Mouse (Mus musculus): Measurements from ENCODE around the gene Tmem258. TPM values are rescaled to one million over a fixed set of nuclear protein-coding genes. Genes with fewer than 3 reads are reported as not detected.
"Not testable (repeated sequence)": the region's sequence is repeated elsewhere in the genome, so short reads cannot be mapped to it uniquely, and the experiment has no call there.

Gene Tmem258
- 466 and 467 TPM in 2 replicates for polyA plus RNA-seq (2015; fragmentation: Nextera tagmentation; extraction: Ambion mirVana)

DNA sequence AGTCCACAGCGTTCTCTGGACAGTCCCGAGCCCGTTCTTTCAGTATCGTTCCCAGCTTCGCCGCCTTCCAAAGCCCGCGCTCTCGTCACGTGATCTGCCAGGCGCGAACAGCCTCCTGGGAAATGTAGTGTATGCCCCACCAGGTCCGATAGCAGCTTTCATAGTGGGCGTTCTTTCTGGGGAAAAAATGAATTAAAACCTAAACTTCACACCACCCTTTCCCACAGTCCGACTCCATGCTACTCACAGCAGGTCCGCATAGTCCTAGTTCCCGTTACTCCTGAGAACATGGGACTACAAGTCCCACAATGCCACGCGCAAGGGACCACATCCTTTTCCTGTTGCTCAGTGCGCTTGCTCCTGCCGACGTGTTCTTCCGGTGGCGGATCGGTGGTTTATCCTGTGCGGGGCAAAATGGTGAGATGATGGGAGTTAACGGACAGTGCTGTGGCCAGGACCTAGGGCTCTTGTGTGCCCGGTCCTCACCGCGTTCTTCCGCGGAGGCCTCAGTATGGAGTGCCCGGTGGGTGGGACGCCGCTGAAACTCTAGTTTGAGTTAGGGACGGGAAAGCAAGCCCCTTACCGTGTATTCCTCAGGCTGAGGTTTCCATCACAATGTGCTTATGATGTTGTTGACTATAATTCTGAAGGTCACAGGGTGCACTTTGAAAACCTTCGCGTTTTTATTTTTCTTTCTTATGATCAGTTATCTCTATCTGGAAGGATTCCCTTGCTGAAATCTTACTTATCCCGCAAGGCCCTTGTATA, at the start of gene Tmem258, which contains the start of gene Fen1:
TSS of gene Tmem258 (plus strand) at position 167 of the 768 bp plus-strand sequence.
TSS of gene Fen1 (minus strand) at position 322 of the 768 bp plus-strand sequence.
- Histone ChIP-seq H3K9me3 (ENCODE audit: control insufficient read depth, low read length) (no peaks in the 10 kb centered on the region), H3K4me1 (ENCODE audit: control insufficient read depth, insufficient read depth, low read length) (peaks cover 6% of the 10 kb centered on the region), H3K9ac (ENCODE audit: low read depth, low read length) (peak within 1 kb of the TSS; percentile 88), H3K27ac (ENCODE audit: low read length) (peak within 1 kb of the TSS; percentile 90), H3K27me3 (replicated peaks; ENCODE audit: control insufficient read depth, insufficient read depth, low read length) (no peaks in the 10 kb centered on the region), H3K4me3 (ENCODE audit: low read length) (peak within 1 kb of the TSS; percentile 67), H3K4me2 (ENCODE audit: low read depth, low read length) (peak within 1 kb of the TSS; percentile 66), H3K36me3 (ENCODE audit: control insufficient read depth, insufficient read depth, low read length) (peaks cover 13% of the 10 kb centered on the region)
- peak; percentile 94 for ATAC-seq
- WGBS, result under 1% methylated on average over 40 of the region's 40 CpGs

DNA sequence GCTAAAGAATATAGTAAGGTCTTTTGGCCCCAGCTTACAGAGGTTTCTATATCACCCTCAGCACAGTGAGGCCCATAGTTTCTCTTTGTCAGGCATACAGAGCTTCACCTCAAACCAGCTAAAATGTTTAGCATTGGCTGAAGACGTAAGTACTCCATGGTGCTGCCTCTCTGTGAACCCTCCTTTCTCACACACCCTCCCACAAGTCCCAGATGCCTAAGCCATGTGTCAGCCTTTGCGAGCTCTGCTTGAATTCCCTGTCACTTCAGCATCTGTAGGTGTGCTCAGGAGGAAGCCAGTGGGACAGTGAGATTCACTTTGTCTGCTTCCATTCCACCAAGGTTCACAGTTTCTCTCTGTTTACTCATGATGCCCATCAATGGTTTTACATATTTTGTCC, 46.1 kb upstream of the Tmem258 start:
- no peak overlapping the region for H3K4me2 ChIP-seq (ENCODE audit: low read depth, low read length)
- no peak overlapping the region for H3K4me3 ChIP-seq (ENCODE audit: low read length)
- H3K9ac ChIP-seq (ENCODE audit: low read depth, low read length), result no peak overlapping the region
- no peaks in the 10 kb centered on the region for H3K4me1 ChIP-seq (ENCODE audit: control insufficient read depth, insufficient read depth, low read length)
- no peak overlapping the region for H3K27ac ChIP-seq (ENCODE audit: low read length)
- no peaks in the 10 kb centered on the region for H3K27me3 ChIP-seq (replicated peaks; ENCODE audit: control insufficient read depth, insufficient read depth, low read length)
- H3K36me3 ChIP-seq (ENCODE audit: control insufficient read depth, insufficient read depth, low read length), result no peaks in the 10 kb centered on the region
- no peaks in the 10 kb centered on the region for H3K9me3 ChIP-seq (ENCODE audit: control insufficient read depth, low read length)
- WGBS, result 66% methylated on average over 2 of the region's 2 CpGs
- no peak for ATAC-seq

DNA sequence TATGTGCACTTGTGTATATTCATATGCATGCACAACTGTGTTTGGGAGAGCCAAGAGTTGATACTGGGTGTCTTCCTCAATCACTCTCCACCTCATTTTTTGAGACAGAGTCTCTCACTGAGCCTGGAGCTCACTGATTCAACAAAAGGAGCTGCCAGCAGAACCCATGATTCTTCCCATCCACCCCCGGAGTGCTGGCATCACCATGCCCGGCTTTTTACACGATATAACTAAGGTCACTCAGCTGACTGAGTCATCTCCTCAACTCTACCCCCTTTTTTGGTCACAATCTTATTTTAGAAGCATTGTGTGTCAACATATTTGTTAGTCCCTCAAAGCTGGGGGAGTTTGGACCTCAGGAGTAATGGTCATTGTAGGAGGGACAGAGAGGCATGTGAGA, 39.9 kb upstream of the Tmem258 start:
- Histone ChIP-seq H3K9me3 (ENCODE audit: control insufficient read depth, low read length) (no peaks in the 10 kb centered on the region), H3K27ac (ENCODE audit: low read length) (no peak overlapping the region), H3K4me1 (ENCODE audit: control insufficient read depth, insufficient read depth, low read length) (no peaks in the 10 kb centered on the region), H3K27me3 (replicated peaks; ENCODE audit: control insufficient read depth, insufficient read depth, low read length) (no peaks in the 10 kb centered on the region), H3K4me2 (ENCODE audit: low read depth, low read length) (no peak overlapping the region), H3K9ac (ENCODE audit: low read depth, low read length) (no peak overlapping the region), H3K36me3 (ENCODE audit: control insufficient read depth, insufficient read depth, low read length) (no peaks in the 10 kb centered on the region), H3K4me3 (ENCODE audit: low read length) (no peak overlapping the region)
- 78% methylated on average over 3 of the region's 3 CpGs for WGBS
- ATAC-seq, result no peak

DNA sequence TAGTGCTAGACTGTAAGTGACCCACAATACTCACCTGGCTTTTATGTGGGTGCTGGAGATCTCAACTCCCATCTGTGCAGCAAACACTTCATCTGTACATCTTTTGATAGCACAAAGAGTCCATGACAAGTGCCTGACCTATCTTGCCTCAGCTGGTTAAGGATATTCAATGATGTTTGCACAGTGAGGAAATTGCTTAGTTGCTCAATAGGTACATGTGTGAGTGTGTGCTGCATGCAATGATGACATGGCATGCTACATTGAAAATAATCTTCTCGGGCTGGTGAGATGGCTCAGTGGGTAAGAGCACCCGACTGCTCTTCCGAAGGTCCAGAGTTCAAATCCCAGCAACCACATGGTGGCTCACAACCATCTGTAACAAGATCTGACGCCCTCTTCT, 37.9 kb upstream of the Tmem258 start:
- ATAC-seq; H3K4me2 ChIP-seq (ENCODE audit: low read depth, low read length); H3K36me3 ChIP-seq (ENCODE audit: control insufficient read depth, insufficient read depth, low read length); H3K9me3 ChIP-seq (ENCODE audit: control insufficient read depth, low read length); H3K4me1 ChIP-seq (ENCODE audit: control insufficient read depth, insufficient read depth, low read length); H3K4me3 ChIP-seq (ENCODE audit: low read length); H3K27ac ChIP-seq (ENCODE audit: low read length); H3K9ac ChIP-seq (ENCODE audit: low read depth, low read length); H3K27me3 ChIP-seq (replicated peaks; ENCODE audit: control insufficient read depth, insufficient read depth, low read length): not testable (repeated sequence)
- WGBS, result 95% methylated on average over 4 of the region's 4 CpGs

DNA sequence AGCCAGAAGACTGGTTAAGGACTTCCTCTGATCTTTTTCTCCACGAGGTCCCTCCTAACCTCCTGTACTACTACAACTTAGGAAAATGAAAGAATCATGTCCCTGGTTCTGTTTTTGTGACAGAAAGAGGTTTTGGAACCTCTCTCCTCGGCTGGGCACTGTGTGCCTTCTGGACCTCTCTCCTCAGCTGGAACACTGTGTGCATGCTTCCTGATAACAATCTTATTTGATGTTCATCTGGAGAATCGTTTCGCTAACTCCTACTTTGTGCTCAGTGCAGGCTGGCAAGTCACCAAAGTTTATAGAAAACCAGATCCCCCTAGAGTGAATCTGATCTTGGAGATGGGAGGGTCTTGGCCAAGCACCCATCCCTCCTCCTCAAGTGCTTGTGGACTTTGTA, 36.7 kb upstream of the Tmem258 start:
- no peaks in the 10 kb centered on the region for H3K27me3 ChIP-seq (replicated peaks; ENCODE audit: control insufficient read depth, insufficient read depth, low read length)
- H3K4me1 ChIP-seq (ENCODE audit: control insufficient read depth, insufficient read depth, low read length), result no peaks in the 10 kb centered on the region
- 70% methylated on average over 4 of the region's 4 CpGs for WGBS
- no peak overlapping the region for H3K4me3 ChIP-seq (ENCODE audit: low read length)
- ATAC-seq, result no peak
- no peak overlapping the region for H3K4me2 ChIP-seq (ENCODE audit: low read depth, low read length)
- no peaks in the 10 kb centered on the region for H3K36me3 ChIP-seq (ENCODE audit: control insufficient read depth, insufficient read depth, low read length)
- no peak overlapping the region for H3K27ac ChIP-seq (ENCODE audit: low read length)
- no peaks in the 10 kb centered on the region for H3K9me3 ChIP-seq (ENCODE audit: control insufficient read depth, low read length)
- no peak overlapping the region for H3K9ac ChIP-seq (ENCODE audit: low read depth, low read length)

DNA sequence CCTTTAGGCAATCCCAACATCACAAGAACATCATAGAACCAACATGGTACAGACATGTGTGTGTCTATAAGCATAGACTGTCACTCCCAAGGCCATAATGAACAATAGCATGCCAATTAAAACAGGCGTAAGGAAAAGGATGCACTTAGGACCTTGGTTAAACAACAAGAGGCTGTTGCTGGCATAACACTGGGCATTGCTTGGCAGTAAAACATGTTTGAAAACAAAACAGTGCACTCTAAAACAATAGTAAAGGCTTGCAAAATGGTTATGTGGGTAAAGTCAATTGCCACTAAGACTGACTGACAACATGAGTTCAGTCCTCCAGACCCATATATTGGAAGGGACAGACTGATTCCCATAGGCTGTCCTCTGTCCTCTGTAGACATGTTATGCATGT, 35.9 kb upstream of the Tmem258 start:
- no peak for ATAC-seq
- Histone ChIP-seq H3K27ac (ENCODE audit: low read length) (no peak overlapping the region), H3K36me3 (ENCODE audit: control insufficient read depth, insufficient read depth, low read length) (no peaks in the 10 kb centered on the region), H3K9ac (ENCODE audit: low read depth, low read length) (no peak overlapping the region), H3K4me1 (ENCODE audit: control insufficient read depth, insufficient read depth, low read length) (no peaks in the 10 kb centered on the region), H3K27me3 (replicated peaks; ENCODE audit: control insufficient read depth, insufficient read depth, low read length) (no peaks in the 10 kb centered on the region), H3K9me3 (ENCODE audit: control insufficient read depth, low read length) (no peaks in the 10 kb centered on the region), H3K4me2 (ENCODE audit: low read depth, low read length) (no peak overlapping the region), H3K4me3 (ENCODE audit: low read length) (no peak overlapping the region)
- WGBS, result 87% methylated on average over 1 of the region's 1 CpGs

DNA sequence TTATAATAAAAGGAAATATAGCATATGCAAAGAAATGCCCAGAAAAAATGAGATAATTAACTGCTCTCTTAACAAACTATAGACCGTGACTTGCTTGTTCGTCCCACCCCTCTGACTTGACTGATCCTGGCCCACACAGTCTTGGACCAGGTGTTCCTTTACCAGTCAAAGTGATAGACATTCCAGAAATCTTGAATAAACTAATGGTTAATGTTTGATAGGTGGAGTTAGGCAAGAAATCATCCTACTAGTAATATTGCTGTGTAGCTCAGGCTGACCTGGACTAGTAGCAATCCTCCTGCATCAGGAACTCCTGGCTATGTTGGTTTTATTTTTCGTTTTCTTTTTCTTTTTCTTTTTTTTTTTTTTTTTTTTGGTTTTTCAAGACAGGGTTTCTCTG, 35.4 kb upstream of the Tmem258 start:
- no peak for ATAC-seq
- no peak overlapping the region for H3K4me2 ChIP-seq (ENCODE audit: low read depth, low read length)
- no peak overlapping the region for H3K9ac ChIP-seq (ENCODE audit: low read depth, low read length)
- no peaks in the 10 kb centered on the region for H3K36me3 ChIP-seq (ENCODE audit: control insufficient read depth, insufficient read depth, low read length)
- no peaks in the 10 kb centered on the region for H3K4me1 ChIP-seq (ENCODE audit: control insufficient read depth, insufficient read depth, low read length)
- WGBS, result 82% methylated on average over 3 of the region's 3 CpGs
- no peak overlapping the region for H3K4me3 ChIP-seq (ENCODE audit: low read length)
- H3K9me3 ChIP-seq (ENCODE audit: control insufficient read depth, low read length), result no peaks in the 10 kb centered on the region
- H3K27me3 ChIP-seq (replicated peaks; ENCODE audit: control insufficient read depth, insufficient read depth, low read length), result no peaks in the 10 kb centered on the region
- H3K27ac ChIP-seq (ENCODE audit: low read length), result no peak overlapping the region

DNA sequence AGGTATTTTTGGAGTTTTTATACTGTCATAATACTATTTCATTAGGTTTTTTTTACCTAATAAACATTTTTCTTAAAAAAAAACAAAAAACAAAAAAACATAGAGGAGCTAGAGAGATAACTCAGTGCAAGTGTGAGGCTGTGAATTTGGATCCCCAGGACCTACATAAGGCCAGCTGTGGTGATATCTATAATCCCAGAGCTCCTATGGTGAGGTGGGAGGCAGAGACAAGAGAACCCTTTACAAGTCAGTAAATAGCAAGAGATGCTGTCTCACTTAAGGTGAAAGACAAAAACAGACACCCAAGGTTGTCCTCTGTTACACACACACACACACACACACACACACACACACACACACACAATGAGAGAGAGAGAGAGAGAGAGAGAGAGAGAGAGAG, 34.6 kb upstream of the Tmem258 start:
- Histone ChIP-seq H3K4me3 (ENCODE audit: low read length) (no peak overlapping the region), H3K27me3 (replicated peaks; ENCODE audit: control insufficient read depth, insufficient read depth, low read length) (no peaks in the 10 kb centered on the region), H3K9ac (ENCODE audit: low read depth, low read length) (no peak overlapping the region), H3K4me2 (ENCODE audit: low read depth, low read length) (no peak overlapping the region), H3K36me3 (ENCODE audit: control insufficient read depth, insufficient read depth, low read length) (no peaks in the 10 kb centered on the region), H3K4me1 (ENCODE audit: control insufficient read depth, insufficient read depth, low read length) (no peaks in the 10 kb centered on the region), H3K9me3 (ENCODE audit: control insufficient read depth, low read length) (no peaks in the 10 kb centered on the region), H3K27ac (ENCODE audit: low read length) (no peak overlapping the region)
- no peak for ATAC-seq

DNA sequence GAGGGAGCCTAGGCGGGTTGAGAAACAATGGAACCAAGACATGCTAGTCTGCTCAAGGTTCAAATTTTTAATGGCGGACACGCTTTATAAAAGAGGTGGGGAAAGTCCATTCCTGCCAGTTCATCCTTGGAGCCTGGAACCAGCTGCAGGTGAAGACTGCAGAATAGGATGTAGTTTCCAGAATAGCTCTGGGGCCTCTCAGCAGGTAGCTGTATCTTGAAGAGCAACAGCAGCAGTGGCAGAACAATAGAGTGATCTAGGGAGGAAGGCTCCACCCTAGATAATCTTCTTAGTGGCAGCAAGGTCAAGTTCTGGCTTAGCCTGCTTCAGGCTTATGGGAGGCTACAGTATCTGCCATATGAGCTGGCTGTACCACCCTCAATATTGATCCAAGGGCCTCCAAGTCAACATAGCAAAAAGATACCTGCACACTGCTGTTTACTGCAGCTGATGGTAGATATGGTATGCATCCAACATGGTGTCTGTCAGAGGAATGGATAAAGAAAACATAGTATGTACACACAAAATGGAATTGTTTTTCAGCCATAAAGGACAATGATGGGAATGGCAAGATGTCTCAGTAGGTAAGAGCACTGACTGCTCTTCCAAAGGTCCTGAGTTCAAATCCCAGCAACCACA, 34.0 kb upstream of the Tmem258 start:
- 83% methylated on average over 3 of the region's 3 CpGs for WGBS
- not testable (repeated sequence) for H3K27ac ChIP-seq (ENCODE audit: low read length); H3K27me3 ChIP-seq (replicated peaks; ENCODE audit: control insufficient read depth, insufficient read depth, low read length); H3K36me3 ChIP-seq (ENCODE audit: control insufficient read depth, insufficient read depth, low read length); H3K4me3 ChIP-seq (ENCODE audit: low read length); H3K9ac ChIP-seq (ENCODE audit: low read depth, low read length); H3K4me2 ChIP-seq (ENCODE audit: low read depth, low read length); H3K9me3 ChIP-seq (ENCODE audit: control insufficient read depth, low read length); ATAC-seq; H3K4me1 ChIP-seq (ENCODE audit: control insufficient read depth, insufficient read depth, low read length)

Measured in intestine, embryonic 16.5 days (tissue).